Comparison of ENCODE assay signal across 22 mouse cellular contexts in genomic region chr16:19969506-19969905, GRCm38 (mm10). TPM values are rescaled to one million over a fixed set of nuclear protein-coding genes. Genes with fewer than 3 reads are reported as not detected.
DNase-seq lines count a peak whose midpoint lies in the region; ATAC-seq and TF ChIP-seq lines count a peak whose summit lies in the region.
"Had no signal": no experiment of that assay in that cellular context is flagged by ENCODE, and none has a peak within 500 bp of the region (broad histone marks: within the 10 kb centered on the region; RNA-seq: fewer than 3 reads in every experiment).

No protein-coding gene starts in this region.

- peak; percentile 60 for ATAC-seq in megakaryocyte, adult 5-6 weeks (ENCODE audit: poor library complexity, severe bottlenecking)
- peak; percentile 33 for ATAC-seq in monocyte, adult 5-6 weeks (replicated peaks; ENCODE audit: insufficient number of reproducible peaks, low FRiP score, low TSS enrichment, poor library complexity, severe bottlenecking)
- ATAC-seq: CD4-positive, CD25-positive, alpha-beta regulatory T cell, adult 4 months; hindbrain, embryonic 16.5 days; inflammation-experienced regulatory T-cells, adult 6 months; intestine, postnatal 0 days had no signal

- TF ChIP-seq POLR2A in MEL (IDR thresholded peaks at IDR 0.05; ENCODE audit: control insufficient read depth in 1 of 2, insufficient read depth in 1 of 2, low read depth in 1 of 2, low read length in 2 of 2, poor library complexity in 1 of 2), result no peak

- no peak for TF ChIP-seq RAD21 in MEL (IDR thresholded peaks at IDR 0.05; ENCODE audit: low read depth, low read length)

- H3K36me3 ChIP-seq in MEL (ENCODE audit: control insufficient read depth in 1 of 2, insufficient read depth in 2 of 2, low read length in 2 of 2), result peaks cover 0 to 43% of the 10 kb centered on the region in 2 experiments; a peak in 2 of 4 replicates
- H3K36me3 ChIP-seq: embryonic facial prominence, embryonic 13.5 days; forebrain, embryonic 12.5 days; hindbrain, embryonic 12.5 days had no signal

- peak overlapping the region; percentile 51 for H3K27ac ChIP-seq in MEL (ENCODE audit: control insufficient read depth, low read depth, low read length)
- H3K27ac ChIP-seq: embryonic facial prominence, embryonic 13.5 days; forebrain, embryonic 12.5 days; hindbrain, embryonic 12.5 days had no signal

- DNase-seq in 416B (ENCODE audit: low read depth) (peak; percentile 93), MEL (ENCODE audit: low read depth, low spot score) (peak; percentile 82)
- DNase-seq in gastrocnemius, postnatal 4 days (ENCODE audit: low spot score in 2 of 2), result no peak
- no peak for DNase-seq in frontal cortex, adult 2 months (ENCODE audit: extremely low spot score in 1 of 2, low spot score in 1 of 2)
- DNase-seq: adrenal gland, postnatal 10 days; B cell, adult 2 months; cerebellum, adult 11-12 months; cerebellum, adult 9-10 months; cerebellum, postnatal 25 days; gastrocnemius, postnatal 10 days; heart, postnatal 4 days had no signal

- H3K27me3 ChIP-seq in MEL (ENCODE audit: control insufficient read depth in 1 of 2, insufficient read depth in 2 of 2, low read length in 2 of 2), result no peaks in the 10 kb centered on the region
- H3K27me3 ChIP-seq: embryonic facial prominence, embryonic 13.5 days; forebrain, embryonic 12.5 days; heart, embryonic 12.5 days; hindbrain, embryonic 12.5 days had no signal

- H3K4me3 ChIP-seq in MEL (ENCODE audit: control insufficient read depth in 1 of 2, insufficient read depth in 1 of 2, low read depth in 2 of 2, low read length in 2 of 2), result no peak overlapping the region
- H3K4me3 ChIP-seq: embryonic facial prominence, embryonic 13.5 days; forebrain, embryonic 12.5 days; heart, embryonic 12.5 days; hindbrain, embryonic 12.5 days had no signal

- H3K79me2 ChIP-seq in MEL (ENCODE audit: control insufficient read depth, insufficient read depth, low read length, poor library complexity), result peaks cover 2% of the 10 kb centered on the region; the same call in 1 of the 2 replicates

- TF ChIP-seq EP300 in MEL (IDR thresholded peaks at IDR 0.05; ENCODE audit: low read depth in 1 of 2, low read length in 2 of 2), result peak; percentile 77 to 88

- no peak for TF ChIP-seq CTCF in MEL (IDR thresholded peaks at IDR 0.05 in 2 of 3, conservative IDR thresholded peaks at IDR 0.05 in 1 of 3; ENCODE audit: control insufficient read depth in 1 of 3, insufficient read depth in 1 of 3, low read depth in 2 of 3, low read length in 3 of 3, poor library complexity in 1 of 3, severe bottlenecking in 1 of 3)

- H3K9ac ChIP-seq in MEL (ENCODE audit: control insufficient read depth, low read depth, low read length, poor library complexity, severe bottlenecking), result no peak overlapping the region
- H3K9ac ChIP-seq: embryonic facial prominence, embryonic 13.5 days; forebrain, embryonic 12.5 days; heart, embryonic 12.5 days; hindbrain, embryonic 12.5 days had no signal

- H3K9me3 ChIP-seq in MEL (replicated peaks; ENCODE audit: insufficient read depth, low read length), result no peaks in the 10 kb centered on the region
- H3K9me3 ChIP-seq: embryonic facial prominence, embryonic 13.5 days; forebrain, embryonic 12.5 days; G1E; hindbrain, embryonic 12.5 days had no signal

- peaks cover 25 to 35% of the 10 kb centered on the region in 2 experiments for H3K4me1 ChIP-seq in MEL (ENCODE audit: control insufficient read depth in 1 of 2, insufficient read depth in 2 of 2, low read length in 2 of 2)
- H3K4me1 ChIP-seq: embryonic facial prominence, embryonic 13.5 days; forebrain, embryonic 12.5 days; hindbrain, embryonic 12.5 days had no signal

TF ChIP-seq in MEL, 35 proteins besides CTCF, POLR2A, EP300 and RAD21:
- TF ChIP-seq TAL1 (IDR thresholded peaks at IDR 0.05; ENCODE audit: low read length) (peak; percentile 70), ZC3H11A (IDR thresholded peaks at IDR 0.05; ENCODE audit: low read depth, low read length) (no peak), MXI1 (IDR thresholded peaks at IDR 0.05; ENCODE audit: low read depth, low read length) (no peak), MYC (IDR thresholded peaks at IDR 0.05; ENCODE audit: low read depth, low read length) (peak; percentile 83), JUND (IDR thresholded peaks at IDR 0.05; ENCODE audit: low read depth, low read length) (0 out of 2 replicates have a peak, but pooled peaks have one; percentile 71), GABPA (IDR thresholded peaks at IDR 0.05; ENCODE audit: low read depth, low read length) (no peak), MAFK (IDR thresholded peaks at IDR 0.05; ENCODE audit: borderline replicate concordance, low read depth, low read length) (no peak), KAT2A (conservative IDR thresholded peaks at IDR 0.05; ENCODE audit: low read depth, low read length) (no peak), RCOR1 (IDR thresholded peaks at IDR 0.05; ENCODE audit: low read depth, low read length) (peak; percentile 34; the same call in 1 of the 2 replicates), SMC3 (IDR thresholded peaks at IDR 0.05; ENCODE audit: low read depth, low read length) (no peak), SIN3A (IDR thresholded peaks at IDR 0.05; ENCODE audit: low read length) (peak; percentile 32; the same call in 1 of the 2 replicates), MYB (IDR thresholded peaks at IDR 0.05; ENCODE audit: low read depth, low read length) (no peak), ZMIZ1 (IDR thresholded peaks at IDR 0.05; ENCODE audit: low read depth, low read length) (no peak), POLR2AphosphoS5 (IDR thresholded peaks at IDR 0.05; ENCODE audit: borderline replicate concordance, low read depth, low read length) (no peak), POLR2AphosphoS2 (IDR thresholded peaks at IDR 0.05; ENCODE audit: low read length) (no peak), CHD2 (IDR thresholded peaks at IDR 0.05; ENCODE audit: low read length) (no peak), ETS1 (IDR thresholded peaks at IDR 0.05; ENCODE audit: low read depth, low read length) (peak; percentile 49; the same call in 1 of the 2 replicates), TCF12 (IDR thresholded peaks at IDR 0.05; ENCODE audit: low read depth, low read length) (0 out of 2 replicates have a peak, but pooled peaks have one; percentile 35), MEF2A (IDR thresholded peaks at IDR 0.05; ENCODE audit: extremely low read depth, insufficient replicate concordance, low read depth, low read length, poor library complexity, severe bottlenecking) (no peak), NRF1 (IDR thresholded peaks at IDR 0.05; ENCODE audit: insufficient read depth, low read depth, low read length, poor library complexity, severe bottlenecking) (no peak), USF2 (IDR thresholded peaks at IDR 0.05; ENCODE audit: borderline replicate concordance in 1 of 2, insufficient read depth in 1 of 2, low read depth in 1 of 2, low read length in 2 of 2) (no peak), MAZ (IDR thresholded peaks at IDR 0.05; ENCODE audit: low read depth, low read length) (0 out of 2 replicates have a peak, but pooled peaks have one; percentile 18), GATA1 (IDR thresholded peaks at IDR 0.05; ENCODE audit: low read depth, low read length) (peak; percentile 75), ZKSCAN1 (IDR thresholded peaks at IDR 0.05; ENCODE audit: low read depth, low read length) (no peak), E2F4 (IDR thresholded peaks at IDR 0.05; ENCODE audit: borderline replicate concordance, low read depth, low read length) (no peak), ELF1 (IDR thresholded peaks at IDR 0.05; ENCODE audit: low read depth, low read length) (no peak), CHD1 (IDR thresholded peaks at IDR 0.05; ENCODE audit: low read depth, low read length) (no peak), ZNF384 (IDR thresholded peaks at IDR 0.05; ENCODE audit: low read depth, low read length) (no peak), UBTF (IDR thresholded peaks at IDR 0.05; ENCODE audit: borderline replicate concordance, insufficient read depth, low read depth, low read length) (no peak), HCFC1 (IDR thresholded peaks at IDR 0.05; ENCODE audit: low read depth, low read length) (no peak), BHLHE40 (IDR thresholded peaks at IDR 0.05; ENCODE audit: borderline replicate concordance, low read depth, low read length) (no peak), USF1 (IDR thresholded peaks at IDR 0.05; ENCODE audit: low read depth, low read length) (no peak), TBP (IDR thresholded peaks at IDR 0.05; ENCODE audit: low read depth, low read length) (peak; percentile 50; the same call in 1 of the 2 replicates), NELFE (IDR thresholded peaks at IDR 0.05; ENCODE audit: low read depth, low read length) (no peak), MAX (IDR thresholded peaks at IDR 0.05; ENCODE audit: low read length) (peak; percentile 78)

RNA-seq across cellular contexts. Expression of gene Klhl6, which starts 13.3 kb away (rescaled TPM):
- total RNA-seq in MEL (2012; rRNA removed), result 4.8 and 11.8 TPM in 2 replicates
- 1 to 10 TPM in 1 of 2 experiments, not detected in 1; 6.9 TPM for polyA plus RNA-seq in MEL (2012; ENCODE audit: insufficient read depth in 1 of 2, insufficient read length in 2 of 2, low read depth in 1 of 2, low replicate concordance in 2 of 2, missing spikeins in 1 of 2)
- total RNA-seq in megakaryocyte, adult 5-6 weeks (2015), result 68.4 and 71.2 TPM in 2 replicates
- 106 and 107 TPM in 2 replicates for total RNA-seq in megakaryocyte, adult 5-6 weeks (2017)
- total RNA-seq in monocyte, adult 5-6 weeks (2017), result 120 to 251 TPM (median 163 TPM) in 3 replicates
- total RNA-seq in gastrocnemius, postnatal 4 days (2021), result 1 to 10 TPM; 6.1 to 6.2 TPM
- polyA plus RNA-seq in frontal cortex, adult 2 months (2012; rRNA removed), result 2.0 and 3.6 TPM in 2 replicates

Comparison
In these comparisons a context has a peak if more than half of its experiments do, and no peak if none do; other contexts are left out.
1. DNase-seq: peak in 416B (single experiment) and MEL (single experiment); none in gastrocnemius, postnatal 4 days (0 of 2) and frontal cortex, adult 2 months (0 of 2).